Mouse (Mus musculus): Measurements from ENCODE around the gene Sdccag8. TPM values are rescaled to one million over a fixed set of nuclear protein-coding genes. Genes with fewer than 3 reads are reported as not detected.

Gene Sdccag8
- polyA plus RNA-seq, 1 experiment from 2014 or later = 30.1 TPM

DNA sequence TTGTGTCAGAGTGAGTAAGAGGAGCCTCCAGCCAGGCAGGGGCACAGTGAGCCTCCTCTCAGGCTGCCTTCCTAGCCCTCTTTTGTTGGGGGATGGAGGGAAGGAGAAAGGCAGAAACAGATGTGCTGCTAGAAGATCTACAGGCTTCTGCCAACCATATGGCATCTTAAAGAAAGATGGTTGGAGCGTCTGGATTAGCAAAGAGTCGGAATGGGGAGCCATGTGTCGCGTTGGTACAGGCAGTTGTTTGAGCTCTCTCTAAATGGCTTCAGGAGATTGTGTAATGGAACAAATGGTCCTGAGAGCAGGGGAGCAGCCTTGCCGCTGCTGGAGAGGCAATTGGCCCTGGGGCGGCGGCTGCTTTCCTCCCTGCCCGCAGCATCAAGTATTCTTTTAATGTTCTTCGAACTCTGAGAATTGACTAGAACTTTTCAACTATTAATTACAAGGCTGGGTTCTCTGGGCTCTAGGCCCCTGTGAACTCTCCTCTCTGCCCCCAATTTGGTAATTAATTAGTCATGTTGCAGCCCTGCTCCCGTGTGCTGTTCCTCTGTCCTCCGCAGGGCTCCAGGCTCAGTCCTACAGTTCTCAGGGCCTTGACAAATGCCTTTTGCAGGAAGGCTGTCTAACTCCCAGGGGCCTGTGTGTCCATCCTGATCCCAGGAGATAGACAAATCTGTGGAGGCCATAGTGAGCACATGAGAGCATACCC lies 180.4 kb downstream of the Sdccag8 start:
- H3K36me3 ChIP-seq = no peaks in the 10 kb centered on the region
- H3K9ac ChIP-seq (replicated peaks) = peak overlapping the region; percentile 31; the same call in 1 of the 2 replicates
- H3K27ac ChIP-seq (replicated peaks) = peak overlapping the region; percentile 94
- no peaks in the 10 kb centered on the region for H3K27me3 ChIP-seq
- peak; percentile 48 for ATAC-seq (ENCODE audit: low FRiP score, low read depth)
- H3K4me1 ChIP-seq = peaks cover 75% of the 10 kb centered on the region
- H3K9me3 ChIP-seq = no peaks in the 10 kb centered on the region
- whole genome bisulfite sequencing = 17% methylated on average over 11 of the region's 11 CpGs
- H3K4me2 ChIP-seq (replicated peaks) = peak overlapping the region; percentile 17; the same call in 1 of the 2 replicates
- no peak overlapping the region for H3K4me3 ChIP-seq

GRCm38 (mm10) chr1:176995419-176995775 lies 180.9 kb downstream of the Sdccag8 start:
- no peaks in the 10 kb centered on the region for H3K27me3 ChIP-seq
- H3K36me3 ChIP-seq = no peaks in the 10 kb centered on the region
- no peak for ATAC-seq (ENCODE audit: low FRiP score, low read depth)
- H3K9me3 ChIP-seq = no peaks in the 10 kb centered on the region
- peak overlapping the region; percentile 94 for H3K27ac ChIP-seq (replicated peaks)
- H3K9ac ChIP-seq (replicated peaks) = no peak overlapping the region
- WGBS = 70% methylated on average over 4 of the region's 4 CpGs
- 0 out of 2 replicates have a peak overlapping the region, but pooled peaks have one; percentile 17 for H3K4me2 ChIP-seq (replicated peaks)
- no peak overlapping the region for H3K4me3 ChIP-seq
- H3K4me1 ChIP-seq = peaks cover 73% of the 10 kb centered on the region

DNA sequence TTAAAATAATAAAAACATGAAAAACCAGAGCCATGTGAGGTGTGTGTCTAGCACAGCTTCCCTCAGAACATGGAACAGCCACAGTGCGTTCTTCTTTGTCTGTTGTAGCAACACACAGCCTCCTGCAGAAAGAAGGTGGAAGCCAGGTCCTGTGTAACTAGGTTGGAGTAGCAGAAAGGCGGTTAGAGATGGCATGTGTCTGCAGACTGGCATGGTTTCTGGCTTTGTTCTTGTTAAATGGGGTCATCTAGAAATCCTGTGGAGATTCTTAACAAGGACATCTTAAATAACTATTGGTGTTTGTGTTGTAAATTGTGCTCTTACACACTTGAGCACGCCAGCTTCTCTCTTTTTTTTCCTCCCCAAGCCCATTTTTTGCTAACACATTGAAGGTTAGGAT lies 181.7 kb downstream of the Sdccag8 start:
- ATAC-seq (ENCODE audit: low FRiP score, low read depth) = no peak
- no peaks in the 10 kb centered on the region for H3K36me3 ChIP-seq
- 69% methylated on average over 3 of the region's 3 CpGs for WGBS
- H3K27ac ChIP-seq (replicated peaks) = peak overlapping the region; percentile 94
- no peak overlapping the region for H3K4me3 ChIP-seq
- H3K4me2 ChIP-seq (replicated peaks) = peak overlapping the region; percentile 47; the same call in 1 of the 2 replicates
- H3K9ac ChIP-seq (replicated peaks) = no peak overlapping the region
- H3K27me3 ChIP-seq = no peaks in the 10 kb centered on the region
- peaks cover 79% of the 10 kb centered on the region for H3K4me1 ChIP-seq
- H3K9me3 ChIP-seq = no peaks in the 10 kb centered on the region

DNA sequence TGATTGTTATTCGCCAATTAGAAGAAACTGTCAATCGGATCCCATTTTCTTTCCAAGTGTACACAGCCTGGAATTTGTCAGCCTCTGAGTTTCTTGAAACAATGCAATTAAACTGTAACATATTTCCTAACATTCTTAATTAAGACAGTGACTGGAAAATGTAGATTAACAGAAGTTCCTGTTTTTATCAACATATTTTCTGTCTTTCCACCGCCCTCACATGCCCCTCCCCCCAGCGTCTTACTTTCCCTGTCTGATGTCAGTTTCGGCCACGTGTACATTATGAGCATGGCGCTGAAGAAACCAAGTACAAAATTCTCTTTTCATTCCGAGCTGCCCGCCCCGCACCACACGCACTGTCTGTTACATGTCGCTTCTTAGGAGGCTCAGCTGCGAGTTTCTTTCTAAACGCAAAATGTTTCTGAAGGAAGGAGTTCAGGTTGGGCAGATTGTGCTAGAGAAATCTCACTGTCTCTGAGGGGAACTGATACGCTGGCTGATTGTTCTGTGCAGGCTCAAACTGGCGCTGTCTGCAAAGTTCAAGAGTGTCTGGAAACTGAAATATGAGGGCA lies 182.3 kb downstream of the Sdccag8 start:
- no peak for ATAC-seq (ENCODE audit: low FRiP score, low read depth)
- WGBS = 23% methylated on average over 16 of the region's 16 CpGs
- Histone ChIP-seq H3K36me3 (no peaks in the 10 kb centered on the region), H3K4me3 (no peak overlapping the region), H3K9me3 (no peaks in the 10 kb centered on the region), H3K27ac (replicated peaks) (peak overlapping the region; percentile 94), H3K4me2 (replicated peaks) (peak overlapping the region; percentile 47), H3K9ac (replicated peaks) (0 out of 2 replicates have a peak overlapping the region, but pooled peaks have one; percentile 15), H3K4me1 (peaks cover 83% of the 10 kb centered on the region), H3K27me3 (no peaks in the 10 kb centered on the region)

DNA sequence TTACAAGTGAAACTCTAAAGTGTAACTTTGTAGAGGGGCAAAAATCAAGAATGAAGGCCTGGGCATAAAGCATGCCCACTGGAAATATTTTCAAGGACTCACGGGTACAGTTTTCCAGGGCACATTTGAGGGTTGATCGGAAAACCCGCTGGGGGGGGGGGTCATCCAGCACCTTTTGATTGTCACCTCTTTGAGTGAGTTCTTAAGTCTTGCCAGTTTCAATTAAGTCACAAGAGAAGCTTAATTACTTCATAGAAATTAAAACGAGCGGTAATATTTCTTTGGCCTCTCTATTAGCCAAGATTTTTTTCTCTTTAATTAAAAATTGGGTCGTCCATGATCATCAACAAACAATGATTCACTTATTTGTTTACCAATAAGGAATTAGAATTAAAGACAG lies 182.8 kb downstream of the Sdccag8 start:
- Histone ChIP-seq H3K27ac (replicated peaks) (peak overlapping the region; percentile 94), H3K9ac (replicated peaks) (peak overlapping the region; percentile 46; the same call in 1 of the 2 replicates), H3K9me3 (no peaks in the 10 kb centered on the region), H3K4me3 (peak overlapping the region; percentile 21; the same call in 1 of the 2 replicates), H3K36me3 (no peaks in the 10 kb centered on the region), H3K27me3 (no peaks in the 10 kb centered on the region), H3K4me1 (peaks cover 82% of the 10 kb centered on the region), H3K4me2 (replicated peaks) (peak overlapping the region; percentile 47)
- ATAC-seq (ENCODE audit: low FRiP score, low read depth) = no peak
- WGBS = 18% methylated on average over 6 of the region's 6 CpGs

DNA sequence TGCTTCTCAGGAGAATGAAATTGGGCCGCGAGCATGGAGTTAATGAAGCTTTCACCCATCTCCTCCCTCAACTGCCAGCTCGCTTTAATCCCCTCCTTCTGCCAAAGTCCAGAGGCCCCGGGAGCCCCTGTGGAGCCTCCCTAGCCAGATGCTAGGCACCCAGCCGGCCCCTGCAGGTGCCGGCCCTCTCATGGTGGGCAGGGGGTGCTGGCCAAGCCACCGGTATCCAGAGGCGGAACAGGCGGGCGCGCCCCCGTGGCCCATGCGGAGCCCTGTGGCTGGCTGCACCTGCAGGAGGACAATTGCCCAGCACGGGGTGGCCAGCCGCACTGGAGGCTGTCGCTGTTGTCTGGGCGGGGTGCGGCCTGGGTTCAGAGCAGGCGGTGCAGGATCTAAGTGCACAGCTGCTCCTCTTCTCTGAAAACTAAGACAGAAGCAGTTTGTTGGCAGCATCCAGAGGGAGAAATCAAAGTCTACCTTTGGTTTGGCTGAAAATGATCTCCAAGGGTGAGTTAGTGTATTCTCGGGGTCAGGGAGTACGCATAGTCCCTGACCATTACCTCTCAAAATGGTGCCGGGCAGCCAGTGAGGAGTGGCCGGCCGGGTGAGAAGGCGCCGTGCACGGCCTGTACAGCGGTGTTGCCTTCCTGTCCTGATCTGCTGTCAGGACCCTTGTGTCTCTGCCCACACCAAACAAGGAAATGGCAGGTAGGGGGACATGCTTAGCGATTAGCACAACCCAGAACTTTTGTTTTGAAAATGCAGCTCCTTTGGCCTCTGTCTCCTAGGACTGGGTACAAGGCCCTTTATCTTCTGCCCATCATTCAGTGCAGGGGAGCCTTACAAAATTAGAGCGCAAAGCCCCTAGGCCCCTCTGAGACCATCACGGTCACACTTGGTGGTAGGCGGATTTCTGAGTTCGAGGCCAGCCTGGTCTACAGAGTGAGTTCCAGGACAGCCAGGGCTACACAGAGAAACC lies 183.5 kb downstream of the Sdccag8 start:
- peak; percentile 63 for ATAC-seq (ENCODE audit: low FRiP score, low read depth)
- Histone ChIP-seq H3K36me3 (no peaks in the 10 kb centered on the region), H3K4me2 (replicated peaks) (peak overlapping the region; percentile 47), H3K4me3 (peak overlapping the region; percentile 21), H3K27ac (replicated peaks) (peak overlapping the region; percentile 94), H3K9ac (replicated peaks) (peak overlapping the region; percentile 46), H3K9me3 (no peaks in the 10 kb centered on the region), H3K4me1 (peaks cover 79% of the 10 kb centered on the region), H3K27me3 (no peaks in the 10 kb centered on the region)
- 17% methylated on average over 33 of the region's 33 CpGs for WGBS

DNA sequence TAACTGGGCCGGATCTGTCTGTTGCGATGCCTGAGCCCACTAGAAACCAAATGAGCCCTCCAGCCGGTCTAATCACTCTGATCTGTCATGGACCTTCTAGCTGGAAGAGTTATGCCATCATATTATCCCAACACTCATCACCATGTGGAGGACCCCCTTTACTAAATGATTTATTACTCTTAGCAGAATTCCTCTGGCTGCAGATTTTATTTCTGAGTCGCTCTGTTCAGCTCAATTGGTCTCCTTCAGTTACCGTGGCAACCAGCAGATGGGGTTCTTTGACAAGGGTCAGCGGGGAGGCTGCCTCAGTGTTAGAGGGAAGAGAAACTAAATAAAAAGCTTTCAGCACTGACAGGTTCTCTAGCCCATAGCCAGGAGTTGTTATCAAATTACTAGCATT lies 184.6 kb downstream of the Sdccag8 start:
- H3K4me3 ChIP-seq = no peak overlapping the region
- peak; percentile 33; the same call in 1 of the 2 replicates for ATAC-seq (ENCODE audit: low FRiP score, low read depth)
- 11% methylated on average over 6 of the region's 6 CpGs for WGBS
- no peaks in the 10 kb centered on the region for H3K9me3 ChIP-seq
- peak overlapping the region; percentile 22 for H3K4me2 ChIP-seq (replicated peaks)
- peak overlapping the region; percentile 94 for H3K27ac ChIP-seq (replicated peaks)
- H3K36me3 ChIP-seq = no peaks in the 10 kb centered on the region
- H3K27me3 ChIP-seq = no peaks in the 10 kb centered on the region
- H3K4me1 ChIP-seq = peaks cover 82% of the 10 kb centered on the region
- H3K9ac ChIP-seq (replicated peaks) = no peak overlapping the region; the same call in 1 of the 2 replicates

- WGBS = 35% methylated on average over 6 of the region's 6 CpGs
- Histone ChIP-seq H3K27me3 (no peaks in the 10 kb centered on the region), H3K9ac (replicated peaks) (no peak overlapping the region), H3K9me3 (no peaks in the 10 kb centered on the region), H3K4me1 (peaks cover 56% of the 10 kb centered on the region), H3K4me2 (replicated peaks) (no peak overlapping the region), H3K4me3 (no peak overlapping the region), H3K36me3 (no peaks in the 10 kb centered on the region), H3K27ac (replicated peaks) (no peak overlapping the region)
- no peak for ATAC-seq (ENCODE audit: low FRiP score, low read depth)
Observed at GRCm38 (mm10) chr1:177002951-177003350, 188.5 kb downstream of the Sdccag8 start.

DNA sequence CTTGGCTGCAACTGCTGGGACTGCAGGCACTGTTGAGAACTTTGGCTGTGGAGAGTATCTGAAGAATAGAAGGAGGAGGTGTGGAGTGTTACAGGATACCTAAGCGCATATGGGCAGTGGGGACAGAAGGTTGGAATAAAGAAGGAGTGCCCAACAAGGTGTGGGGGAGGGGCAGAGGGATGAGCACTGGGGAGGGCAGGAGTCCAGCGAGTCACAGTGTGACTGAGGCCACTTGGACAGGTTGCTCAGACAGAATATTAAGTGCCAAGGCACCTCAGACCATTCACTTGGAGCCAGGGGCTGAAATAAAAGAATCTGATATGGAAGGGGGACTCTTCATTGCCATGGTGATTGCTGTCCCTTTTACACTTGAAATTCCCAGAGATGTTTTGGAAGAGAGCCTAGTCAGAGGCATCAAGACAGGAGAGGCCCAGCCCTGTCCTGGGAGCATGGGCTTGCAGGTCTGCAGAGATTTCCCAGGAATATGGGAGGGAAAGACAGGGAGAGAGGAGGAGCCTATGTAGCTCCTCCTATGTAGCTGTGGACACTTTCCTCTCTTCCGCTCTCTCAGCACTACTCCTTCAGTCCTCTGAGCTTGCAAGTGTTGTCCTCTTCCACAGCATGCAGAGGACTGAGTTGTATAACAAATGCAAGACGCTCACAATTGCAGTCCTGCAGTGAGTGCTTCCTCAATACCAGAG lies 189.7 kb downstream of the Sdccag8 start:
- Histone ChIP-seq H3K27ac (replicated peaks) (no peak overlapping the region), H3K9me3 (no peaks in the 10 kb centered on the region), H3K4me2 (replicated peaks) (no peak overlapping the region), H3K36me3 (no peaks in the 10 kb centered on the region), H3K27me3 (no peaks in the 10 kb centered on the region), H3K4me3 (no peak overlapping the region), H3K9ac (replicated peaks) (no peak overlapping the region), H3K4me1 (peaks cover 54% of the 10 kb centered on the region)
- ATAC-seq (ENCODE audit: low FRiP score, low read depth) = peak; percentile 7; the same call in 1 of the 2 replicates
- WGBS = 78% methylated on average over 4 of the region's 4 CpGs

DNA sequence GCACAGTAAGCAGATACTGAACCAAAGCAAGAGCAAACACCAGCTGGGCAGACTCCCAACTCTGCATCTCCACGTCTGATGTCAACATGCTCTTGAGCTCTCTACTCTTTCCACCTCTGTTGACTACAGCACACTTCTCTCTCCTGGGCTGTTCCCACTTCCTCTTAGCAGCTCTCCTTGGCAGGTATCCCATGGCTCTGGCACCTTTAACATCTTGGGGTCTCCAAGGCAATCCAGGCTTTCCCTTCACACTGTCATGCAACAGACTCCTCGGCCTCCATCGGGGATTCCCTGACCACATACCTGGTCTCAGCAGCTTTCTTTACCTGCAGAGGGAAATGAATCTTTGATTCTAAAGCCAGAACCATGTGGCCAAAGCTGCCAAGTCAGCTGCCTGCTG lies 192.9 kb downstream of the Sdccag8 start:
- no peak overlapping the region for H3K4me2 ChIP-seq (replicated peaks)
- no peaks in the 10 kb centered on the region for H3K36me3 ChIP-seq
- 87% methylated on average over 3 of the region's 3 CpGs for WGBS
- no peak for ATAC-seq (ENCODE audit: low FRiP score, low read depth)
- no peak overlapping the region for H3K4me3 ChIP-seq
- peaks cover 61% of the 10 kb centered on the region for H3K4me1 ChIP-seq
- no peaks in the 10 kb centered on the region for H3K27me3 ChIP-seq
- no peak overlapping the region for H3K9ac ChIP-seq (replicated peaks)
- H3K27ac ChIP-seq (replicated peaks) = no peak overlapping the region
- H3K9me3 ChIP-seq = no peaks in the 10 kb centered on the region

- Histone ChIP-seq H3K27me3 (no peaks in the 10 kb centered on the region), H3K27ac (replicated peaks) (0 out of 2 replicates have a peak overlapping the region, but pooled peaks have one; percentile 30), H3K4me1 (peaks cover 50% of the 10 kb centered on the region), H3K36me3 (no peaks in the 10 kb centered on the region), H3K4me2 (replicated peaks) (no peak overlapping the region), H3K9ac (replicated peaks) (no peak overlapping the region), H3K9me3 (no peaks in the 10 kb centered on the region), H3K4me3 (no peak overlapping the region)
- no peak for ATAC-seq (ENCODE audit: low FRiP score, low read depth)
- 69% methylated on average over 1 of the region's 1 CpGs for WGBS
Observed at GRCm38 (mm10) chr1:177008777-177009176, 194.3 kb downstream of the Sdccag8 start.

Data from midbrain, embryonic 12.5 days (tissue).